In the genomic region with DNA sequence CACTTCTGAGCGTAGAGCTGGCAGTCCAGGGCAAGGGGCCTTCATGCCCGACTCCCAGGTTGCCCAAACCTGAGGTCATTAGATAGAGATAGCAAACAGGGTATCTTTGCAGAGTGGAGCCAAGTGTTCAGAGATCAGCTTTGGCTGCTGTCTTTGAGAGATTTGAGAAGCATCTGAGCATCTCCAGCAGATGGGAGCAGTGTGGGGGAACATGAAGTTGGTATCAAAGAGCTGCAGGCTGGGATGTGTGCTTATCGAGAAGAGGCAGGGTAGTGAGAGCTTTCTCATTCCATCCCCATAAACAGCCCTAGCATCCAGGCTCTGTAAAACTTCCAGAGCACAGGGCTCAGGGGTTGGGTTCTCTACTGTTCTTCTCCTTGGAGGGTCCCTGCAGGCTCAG, we compare ENCODE assay signal across 22 mouse cellular contexts. TPM values are rescaled to one million over a fixed set of nuclear protein-coding genes. Genes with fewer than 3 reads are reported as not detected.
DNase-seq lines count a peak whose midpoint lies in the region; ATAC-seq and TF ChIP-seq lines count a peak whose summit lies in the region.
"Had no signal": no experiment of that assay in that cellular context is flagged by ENCODE, and none has a peak within 500 bp of the region (broad histone marks: within the 10 kb centered on the region; RNA-seq: fewer than 3 reads in every experiment).

No protein-coding gene starts in this region.

- peak; percentile 74 for ATAC-seq in frontal cortex, adult (ENCODE audit: low TSS enrichment)
- ATAC-seq: CD4-positive, CD25-positive, alpha-beta regulatory T cell, adult 4 months; intestine, embryonic 15.5 days had no signal

- H3ac ChIP-seq in myocyte (ENCODE audit: control insufficient read depth, insufficient read length), result no peak overlapping the region

- H3K27ac ChIP-seq in left cerebral cortex, adult 2 months, result peak overlapping the region; percentile 83
- peak overlapping the region; percentile 55 for H3K27ac ChIP-seq in embryonic fibroblast, embryonic 13.5 days (ENCODE audit: insufficient read depth, low read length)
- H3K27ac ChIP-seq: embryonic facial prominence, embryonic 12.5 days; forebrain, embryonic 10.5 days; hindbrain, embryonic 12.5 days; intestine, embryonic 15.5 days; neural tube, embryonic 15.5 days had no signal

- intact Hi-C loops in left cerebral cortex, adult 2 months (cut with DNase I), result no loop called here

- H3K79me2 ChIP-seq in myocyte (ENCODE audit: control insufficient read depth, insufficient read depth), result no peaks in the 10 kb centered on the region

- no peak for TF ChIP-seq POLR2A in embryonic fibroblast, embryonic 13.5 days (IDR thresholded peaks at IDR 0.05; ENCODE audit: low read depth, low read length)
- no peak for TF ChIP-seq POLR2A in myocyte (IDR thresholded peaks at IDR 0.05; ENCODE audit: insufficient read length, low read depth)

- peak overlapping the region; percentile 35 for H3K4me2 ChIP-seq in myocyte (ENCODE audit: low read depth)
- H3K4me2 ChIP-seq: embryonic facial prominence, embryonic 12.5 days; hindbrain, embryonic 12.5 days; intestine, embryonic 15.5 days; lung, embryonic 14.5 days; midbrain, embryonic 11.5 days; neural tube, embryonic 15.5 days had no signal

- no peak for DNase-seq in frontal cortex, adult 2 months (ENCODE audit: extremely low spot score in 1 of 2, low spot score in 1 of 2)
- DNase-seq in left cerebral cortex, adult 2 months (ENCODE audit: extremely low spot score in 1 of 2, low spot score in 2 of 2), result no peak
- no peak for DNase-seq in left cerebral cortex, adult 18-20 months (ENCODE audit: low spot score in 2 of 2)
- DNase-seq in cerebellum, postnatal 25 days, result no peak
- DNase-seq in adipocyte (ENCODE audit: low spot score), result no peak
- DNase-seq: cerebellum, adult 11-12 months; lung, embryonic 14.5 days; lung, postnatal 4 days; retina, postnatal 1 day; right cerebral cortex, postnatal 4 days; thymus, adult 18-20 months had no signal

- TF ChIP-seq CTCF in left cerebral cortex, adult 2 months (IDR thresholded peaks at IDR 0.05), result no peak
- TF ChIP-seq CTCF in embryonic fibroblast, embryonic 13.5 days (IDR thresholded peaks at IDR 0.05; ENCODE audit: borderline replicate concordance, insufficient read depth, low read length), result no peak

- no peaks in the 10 kb centered on the region for H3K27me3 ChIP-seq in myocyte (ENCODE audit: control insufficient read depth, insufficient read depth, insufficient read length)
- H3K27me3 ChIP-seq: embryonic facial prominence, embryonic 12.5 days; hindbrain, embryonic 12.5 days; intestine, embryonic 15.5 days; neural tube, embryonic 15.5 days had no signal

- H3K36me3 ChIP-seq in myocyte (ENCODE audit: control insufficient read depth, insufficient read depth), result no peaks in the 10 kb centered on the region
- H3K36me3 ChIP-seq: embryonic facial prominence, embryonic 12.5 days; forebrain, embryonic 10.5 days; G1E; hindbrain, embryonic 12.5 days; intestine, embryonic 15.5 days; neural tube, embryonic 15.5 days had no signal

- no peak overlapping the region for H3K4me3 ChIP-seq in left cerebral cortex, adult 2 months
- no peak overlapping the region for H3K4me3 ChIP-seq in embryonic fibroblast, embryonic 13.5 days (ENCODE audit: insufficient read depth, low read length)
- H3K4me3 ChIP-seq in myocyte, result no peak overlapping the region
- H3K4me3 ChIP-seq: embryonic facial prominence, embryonic 12.5 days; forebrain, embryonic 10.5 days; hindbrain, embryonic 12.5 days; intestine, embryonic 15.5 days; neural tube, embryonic 15.5 days had no signal

- H3K4me1 ChIP-seq in embryonic fibroblast, embryonic 13.5 days (ENCODE audit: control insufficient read depth, insufficient read depth, low read length), result peaks cover 13% of the 10 kb centered on the region
- H3K4me1 ChIP-seq: embryonic facial prominence, embryonic 12.5 days; forebrain, embryonic 10.5 days; hindbrain, embryonic 12.5 days; intestine, embryonic 15.5 days; neural tube, embryonic 15.5 days had no signal

TF ChIP-seq in myocyte, 11 proteins besides CTCF, POLR2A, EP300 and RAD21:
- TF ChIP-seq MYOG (IDR thresholded peaks at IDR 0.05; ENCODE audit: control insufficient read depth in 1 of 3, insufficient read depth in 1 of 3, insufficient read length in 2 of 3, low read depth in 2 of 3) (no peak), USF1 (IDR thresholded peaks at IDR 0.05; ENCODE audit: low read depth) (no peak), MYOD1 (IDR thresholded peaks at IDR 0.05; ENCODE audit: control insufficient read depth in 1 of 3, insufficient read length in 2 of 3, low read depth in 2 of 3) (no peak)
TF ChIP-seq in myocyte: peak in this region for 0.

RNA-seq across cellular contexts. Expression of a gene that starts 52.9 kb away (rescaled TPM):
- polyA plus RNA-seq in frontal cortex, adult 2 months (2012; rRNA removed), result 24.9 and 29.1 TPM in 2 replicates
- total RNA-seq in left cerebral cortex, adult 2 months (2021), result 10 to 100 TPM; 24.4 to 25.3 TPM
- total RNA-seq in left cerebral cortex, adult 18-20 months (2021), result 10 to 100 TPM; 21.3 to 23.5 TPM
- polyA plus RNA-seq in embryonic fibroblast, embryonic 13.5 days (2011; ENCODE audit: insufficient read length, low read depth, missing spikeins), result 4.6 and 8.8 TPM in 2 replicates
- 8.2 TPM for polyA plus RNA-seq in myocyte (2012; fragmentation: generic; extraction: Trizol)
